Mouse (Mus musculus) naive thymus-derived CD4-positive, alpha-beta T cell, adult 2 months (primary cell): ENCODE results near the gene Fam107a.
A peak's percentile ranks its signal among the peaks of the same experiment; 100 is the strongest.

Experiments
- DNase-seq: peaks from one replicate; pipeline ENCODE4 v3.0.0-alpha.2; 2011; ENCODE audit warnings: low read depth

Gene Fam107a

GRCm38 (mm10) chr14:8256881-8257280, 60.9 kb downstream of the Fam107a start:
- no peak for DNase-seq

DNA sequence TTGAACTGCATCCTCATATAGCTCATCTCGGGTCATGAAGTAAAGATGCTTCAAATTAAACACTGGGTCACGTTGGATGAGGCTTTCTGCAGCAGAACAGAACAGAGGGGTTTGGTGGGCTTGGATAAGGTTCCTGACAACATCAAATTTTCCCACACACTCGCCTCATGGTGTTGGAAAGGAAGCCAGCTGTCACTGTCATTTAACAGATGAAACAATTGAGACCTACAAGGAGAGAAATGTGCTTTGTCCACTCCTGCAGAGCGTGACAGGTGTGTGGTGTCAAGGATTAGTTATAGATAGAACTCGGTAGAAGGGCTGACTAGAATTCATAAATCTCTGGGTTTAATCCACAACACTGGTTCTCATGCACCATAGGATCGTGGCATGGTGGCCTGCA, 61.8 kb downstream of the Fam107a start:
- no peak for DNase-seq

DNA sequence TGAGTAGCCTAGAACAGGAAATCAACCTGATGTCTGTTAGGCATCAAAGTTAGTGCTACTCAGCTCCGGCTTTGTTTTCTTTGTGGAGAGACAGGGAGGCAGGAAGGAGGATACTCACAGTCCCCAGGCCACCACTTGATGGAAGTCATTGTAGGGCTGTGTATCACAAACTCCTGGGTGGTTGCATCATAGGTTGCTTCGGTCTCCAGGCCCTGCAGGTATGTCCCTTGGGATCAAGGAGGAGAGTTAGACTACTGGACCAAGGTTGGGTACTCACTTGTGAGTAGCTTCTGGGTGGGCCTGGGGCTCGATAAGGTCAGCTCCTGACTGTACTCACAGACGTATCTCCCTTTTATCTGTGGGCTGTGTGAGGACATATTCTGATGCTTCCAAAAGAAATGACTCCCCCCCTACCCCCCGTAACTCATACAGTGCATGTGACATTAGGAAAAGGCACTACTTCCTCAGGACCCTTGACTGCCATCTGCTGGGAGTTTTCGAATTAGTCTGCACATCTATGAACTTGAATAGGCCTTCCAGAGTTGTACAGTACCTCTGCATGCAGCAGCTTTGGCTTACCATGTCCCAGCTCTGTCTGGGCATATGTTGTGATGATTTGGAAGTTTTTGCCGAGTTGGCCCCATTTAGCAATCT, 62.6 kb downstream of the Fam107a start:
- peak; percentile 56 for DNase-seq

DNA sequence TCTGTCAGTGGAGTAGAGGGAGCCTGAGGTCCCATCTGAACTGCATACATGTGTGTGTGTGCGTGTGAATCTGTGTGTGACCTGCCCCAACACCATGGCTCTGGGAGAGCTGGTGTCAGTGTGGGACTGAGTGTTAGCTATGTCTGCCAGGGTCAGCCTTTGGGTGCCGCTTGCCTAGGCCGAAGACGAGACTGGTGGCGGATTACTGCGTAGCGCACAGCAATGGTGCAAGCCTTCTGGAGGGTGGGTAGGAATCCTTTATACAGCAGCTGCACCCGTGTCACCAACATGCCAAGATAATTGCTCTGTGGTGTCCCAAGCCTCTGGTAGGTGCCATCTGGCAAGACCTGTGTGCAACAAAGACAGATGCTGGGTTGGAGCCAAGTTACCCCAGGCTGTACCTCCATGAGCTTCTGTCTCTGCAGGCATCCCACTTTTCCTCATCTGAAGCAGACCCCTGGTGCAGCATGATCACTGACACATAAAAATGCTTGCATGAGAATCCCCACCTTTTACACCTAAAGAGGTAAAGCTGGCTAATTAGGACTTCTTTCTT, 66.4 kb downstream of the Fam107a start:
- DNase-seq = no peak

DNA sequence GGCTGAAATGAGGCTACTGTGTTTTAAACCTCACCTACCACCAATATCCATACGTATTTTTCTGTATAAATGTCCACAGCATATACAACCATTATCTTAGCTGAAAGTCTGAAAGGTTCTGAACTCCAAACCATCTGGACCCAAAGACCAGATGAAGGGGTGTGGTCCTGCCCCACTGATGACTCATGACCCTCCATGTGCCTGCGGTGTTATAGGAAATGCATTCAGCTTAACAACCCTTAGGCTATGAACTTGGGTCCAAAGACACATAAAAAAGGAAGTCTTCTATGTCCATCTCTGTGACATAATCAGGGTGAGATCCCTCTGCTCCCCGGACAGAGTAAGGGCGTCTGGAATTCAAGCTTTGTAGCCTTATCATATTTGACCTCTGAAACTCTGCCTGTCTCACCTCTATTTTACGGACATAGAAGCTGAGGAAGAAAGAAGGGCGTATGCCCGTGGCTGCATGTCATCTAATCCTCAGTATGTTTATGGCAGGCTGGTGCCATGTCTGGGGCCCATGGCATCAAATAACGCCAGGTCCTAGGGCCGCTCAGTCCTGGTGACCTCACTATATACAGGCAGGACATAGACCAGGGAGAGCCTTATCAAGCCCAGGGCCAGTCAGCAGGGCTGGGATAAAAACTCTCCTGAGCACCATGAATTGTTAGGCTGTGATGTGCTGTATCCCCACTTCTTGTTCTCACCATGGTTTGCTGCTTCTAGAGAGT, 67.5 kb downstream of the Fam107a start:
- no peak for DNase-seq

GRCm38 (mm10) chr14:8249206-8249605, 68.6 kb downstream of the Fam107a start:
- DNase-seq = no peak

- DNase-seq = no peak
Observed at GRCm38 (mm10) chr14:8246878-8247277, 70.9 kb downstream of the Fam107a start.
